Comparison of ENCODE assay signal across 27 mouse cellular contexts in the genomic region with DNA sequence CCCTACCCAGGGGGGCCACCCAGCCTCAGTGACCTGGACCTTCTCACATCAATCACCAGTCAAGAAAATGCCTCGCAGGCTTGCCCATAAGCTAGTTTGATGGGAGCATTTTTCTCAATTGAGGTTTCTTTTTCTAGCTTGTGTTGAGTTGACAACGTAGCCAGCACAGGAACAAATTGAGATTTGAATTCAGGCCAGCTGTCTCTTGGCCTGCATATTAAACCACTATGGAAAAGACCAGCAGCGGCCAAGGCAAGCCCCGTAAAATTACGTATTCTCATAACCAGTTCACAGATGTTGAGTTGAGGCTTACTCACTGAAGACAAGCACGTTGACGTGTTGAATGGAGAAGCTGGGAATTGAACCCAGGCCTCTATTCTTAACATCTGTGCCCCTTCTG. TPM values are rescaled to one million over a fixed set of nuclear protein-coding genes. Genes with fewer than 3 reads are reported as not detected.
A peak's percentile ranks its signal among the peaks of the same experiment; 100 is the strongest.
DNase-seq lines count a peak whose midpoint lies in the region; ATAC-seq and TF ChIP-seq lines count a peak whose summit lies in the region.
"Had no signal": no experiment of that assay in that cellular context is flagged by ENCODE, and none has a peak within 500 bp of the region (broad histone marks: within the 10 kb centered on the region; RNA-seq: fewer than 3 reads in every experiment).

No protein-coding gene starts in this region.

- no peak overlapping the region for H3K4me2 ChIP-seq in limb, embryonic 15.5 days
- H3K4me2 ChIP-seq: embryonic facial prominence, embryonic 13.5 days; forebrain, embryonic 12.5 days; forebrain, embryonic 15.5 days; heart, embryonic 12.5 days; heart, embryonic 15.5 days; hindbrain, embryonic 14.5 days had no signal

- peak overlapping the region; percentile 8; the same call in 1 of the 2 replicates for H3K27ac ChIP-seq in layer of hippocampus, adult 2 months
- H3K27ac ChIP-seq in limb, embryonic 15.5 days: peak overlapping the region; percentile 47; the same call in 1 of the 2 replicates
- H3K27ac ChIP-seq: embryonic facial prominence, embryonic 13.5 days; forebrain, embryonic 12.5 days; forebrain, embryonic 15.5 days; gastrocnemius, adult 2 months; heart, embryonic 15.5 days; hindbrain, embryonic 14.5 days; hindbrain, postnatal 0 days had no signal

- no peaks in the 10 kb centered on the region for H3K36me3 ChIP-seq in limb, embryonic 15.5 days
- H3K36me3 ChIP-seq: embryonic facial prominence, embryonic 13.5 days; forebrain, embryonic 12.5 days; G1E; heart, embryonic 12.5 days; heart, embryonic 15.5 days had no signal

- H3K9me3 ChIP-seq in limb, embryonic 15.5 days: no peaks in the 10 kb centered on the region
- H3K9me3 ChIP-seq: embryonic facial prominence, embryonic 13.5 days; forebrain, embryonic 12.5 days; forebrain, embryonic 15.5 days; heart, embryonic 12.5 days; heart, embryonic 15.5 days had no signal

- no peaks in the 10 kb centered on the region for H3K27me3 ChIP-seq in limb, embryonic 15.5 days
- H3K27me3 ChIP-seq: CH12.LX; embryonic facial prominence, embryonic 13.5 days; forebrain, embryonic 12.5 days; forebrain, embryonic 15.5 days; heart, embryonic 15.5 days had no signal

- peaks cover 4% of the 10 kb centered on the region; the same call in 1 of the 2 replicates for H3K4me1 ChIP-seq in limb, embryonic 15.5 days
- H3K4me1 ChIP-seq: embryonic facial prominence, embryonic 13.5 days; forebrain, embryonic 12.5 days; forebrain, embryonic 15.5 days; heart, embryonic 12.5 days; heart, embryonic 15.5 days had no signal

- TF ChIP-seq CTCF in layer of hippocampus, adult 2 months (conservative IDR thresholded peaks at IDR 0.05): no peak

- no peak for DNase-seq in frontal cortex, postnatal 25 days (ENCODE audit: low spot score in 2 of 2)
- DNase-seq in layer of hippocampus, adult 2 months (ENCODE audit: low spot score in 2 of 2): no peak
- DNase-seq in layer of hippocampus, adult 8-10 months (ENCODE audit: low spot score in 2 of 2): no peak
- peak; percentile 57 for DNase-seq in brain, adult 2 months (ENCODE audit: low read depth, low spot score)
- no peak for DNase-seq in retina, embryonic 14.5 days (ENCODE audit: low spot score)
- DNase-seq: adrenal gland, adult 2 months; adrenal gland, postnatal 14 days; B cell, adult 2 months; cerebellum, adult 11-12 months; cerebellum, adult 8-10 months; cerebellum, postnatal 10 days; gastrocnemius, adult 2 months; gastrocnemius, postnatal 14 days; heart, postnatal 4 days had no signal

- no peak overlapping the region for H3K4me3 ChIP-seq in layer of hippocampus, adult 2 months
- no peak overlapping the region for H3K4me3 ChIP-seq in limb, embryonic 15.5 days
- H3K4me3 ChIP-seq: embryonic facial prominence, embryonic 13.5 days; forebrain, embryonic 12.5 days; forebrain, embryonic 15.5 days; gastrocnemius, adult 2 months; heart, embryonic 12.5 days; heart, embryonic 15.5 days had no signal

- 36% methylated on average over 7 of the region's 7 CpGs for WGBS in limb, embryonic 15.5 days

- ATAC-seq in frontal cortex, adult (ENCODE audit: low TSS enrichment): peak; percentile 51
- 0 out of 2 replicates have a peak, but pooled peaks have one; percentile 35 for ATAC-seq in limb, embryonic 15.5 days (ENCODE audit: insufficient number of reproducible peaks, low FRiP score, low TSS enrichment, low read depth)
- ATAC-seq: forebrain, embryonic 15.5 days; hindbrain, postnatal 0 days; inflammation-experienced regulatory T-cells, adult 6 months; intestine, embryonic 16.5 days had no signal

- no peak overlapping the region for H3K9ac ChIP-seq in limb, embryonic 15.5 days
- H3K9ac ChIP-seq: embryonic facial prominence, embryonic 13.5 days; forebrain, embryonic 12.5 days; forebrain, embryonic 15.5 days; heart, embryonic 12.5 days; heart, embryonic 15.5 days; hindbrain, embryonic 14.5 days had no signal

RNA-seq across cellular contexts. Expression of gene Scn3b, which starts 14.0 kb away (rescaled TPM):
- total RNA-seq in layer of hippocampus, adult 2 months (2021): 100 to 1,000 TPM; 254 to 266 TPM
- 100 to 1,000 TPM; 166 to 246 (median 209) TPM for total RNA-seq in layer of hippocampus, adult 8-10 months (2022)
- 11.0 and 30.2 TPM in 2 replicates for polyA plus RNA-seq in limb, embryonic 15.5 days (2015; fragmentation: Nextera tagmentation; extraction: Ambion mirVana)
- polyA plus RNA-seq: G1E; inflammation-experienced regulatory T-cells, adult 6 months had no signal
